Mouse (Mus musculus): Measurements from ENCODE around the gene Olfr1451. TPM values are rescaled to one million over a fixed set of nuclear protein-coding genes. Genes with fewer than 3 reads are reported as not detected.
"Not testable (repeated sequence)": the region's sequence is repeated elsewhere in the genome, so short reads cannot be mapped to it uniquely, and the experiment has no call there.

The Olfr1451 gene
- total RNA-seq (2014; rRNA removed; ENCODE audit: low replicate concordance) (not detected in 2 replicates), polyA plus RNA-seq (2015; fragmentation: Nextera tagmentation; extraction: Ambion mirVana) (not detected in 2 replicates)

GRCm38 (mm10) chr19:12994714-12995113 lies at the start of gene Olfr1451:
Gene Olfr1451 (plus strand): TSS chr19:12995014.
- Histone ChIP-seq H3K9ac (replicated peaks; ENCODE audit: low read depth, low read length) (no peak within 1 kb of the TSS), H3K9me3 (replicated peaks; ENCODE audit: control insufficient read depth, low read length) (no peaks in the 10 kb centered on the region), H3K27me3 (ENCODE audit: control insufficient read depth, insufficient read depth, low read length) (no peaks in the 10 kb centered on the region), H3K27ac (ENCODE audit: low read depth) (no peak within 1 kb of the TSS), H3K4me1 (ENCODE audit: control insufficient read depth, insufficient read depth) (no peaks in the 10 kb centered on the region), H3K4me2 (ENCODE audit: low read depth, low read length) (no peak within 1 kb of the TSS), H3K4me3 (ENCODE audit: low read depth, low read length) (no peak within 1 kb of the TSS), H3K36me3 (replicated peaks; ENCODE audit: control insufficient read depth, insufficient read depth, low read length) (no peaks in the 10 kb centered on the region)
- ATAC-seq (ENCODE audit: insufficient read depth, low read depth) (no peak), DNase-seq (ENCODE audit: low spot score) (no peak)
- TF ChIP-seq EP300 (IDR thresholded peaks at IDR 0.05; ENCODE audit: low read depth) (no peak), CTCF (IDR thresholded peaks at IDR 0.05; ENCODE audit: low read depth) (no peak)
- WGBS, result 56% methylated on average over 2 of the region's 2 CpGs

DNA sequence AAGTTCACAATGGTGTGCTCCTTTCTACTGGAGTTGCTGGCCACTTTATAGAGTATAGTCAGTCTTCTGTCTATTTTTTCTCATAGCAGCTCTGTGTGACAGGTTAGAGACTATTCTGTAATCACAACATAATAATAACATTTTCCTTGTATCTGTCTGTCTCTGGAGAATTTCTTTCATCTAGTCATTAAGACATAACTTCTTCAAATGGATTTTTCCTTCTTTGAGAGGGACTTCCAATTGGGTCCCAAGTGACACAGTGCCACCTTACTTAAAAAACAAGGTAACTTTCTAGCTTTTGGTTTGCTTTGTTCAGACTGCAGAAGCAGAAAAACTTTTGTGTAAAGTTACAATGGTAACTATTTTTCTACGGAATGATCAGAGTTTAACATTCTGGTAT lies 44.9 kb upstream of the Olfr1451 start, which contains the start of gene Olfr1450:
Olfr1450 (plus strand) TSS at position 301 of the 400 bp plus-strand sequence.
- Histone ChIP-seq H3K4me2 (ENCODE audit: low read depth, low read length) (no peak within 1 kb of the TSS), H3K9me3 (replicated peaks; ENCODE audit: control insufficient read depth, low read length) (no peaks in the 10 kb centered on the region; the same call in 1 of the 2 replicates), H3K4me1 (ENCODE audit: control insufficient read depth, insufficient read depth) (no peaks in the 10 kb centered on the region), H3K36me3 (replicated peaks; ENCODE audit: control insufficient read depth, insufficient read depth, low read length) (no peaks in the 10 kb centered on the region), H3K4me3 (ENCODE audit: low read depth, low read length) (no peak within 1 kb of the TSS), H3K9ac (replicated peaks; ENCODE audit: low read depth, low read length) (no peak within 1 kb of the TSS), H3K27ac (ENCODE audit: low read depth) (no peak within 1 kb of the TSS), H3K27me3 (ENCODE audit: control insufficient read depth, insufficient read depth, low read length) (no peaks in the 10 kb centered on the region)
- ATAC-seq (ENCODE audit: insufficient read depth, low read depth) (no peak), DNase-seq (ENCODE audit: low spot score) (no peak)
- TF ChIP-seq CTCF (IDR thresholded peaks at IDR 0.05; ENCODE audit: low read depth) (no peak), EP300 (IDR thresholded peaks at IDR 0.05; ENCODE audit: low read depth) (no peak)
- WGBS, result 74% methylated on average over 1 of the region's 1 CpGs

DNA sequence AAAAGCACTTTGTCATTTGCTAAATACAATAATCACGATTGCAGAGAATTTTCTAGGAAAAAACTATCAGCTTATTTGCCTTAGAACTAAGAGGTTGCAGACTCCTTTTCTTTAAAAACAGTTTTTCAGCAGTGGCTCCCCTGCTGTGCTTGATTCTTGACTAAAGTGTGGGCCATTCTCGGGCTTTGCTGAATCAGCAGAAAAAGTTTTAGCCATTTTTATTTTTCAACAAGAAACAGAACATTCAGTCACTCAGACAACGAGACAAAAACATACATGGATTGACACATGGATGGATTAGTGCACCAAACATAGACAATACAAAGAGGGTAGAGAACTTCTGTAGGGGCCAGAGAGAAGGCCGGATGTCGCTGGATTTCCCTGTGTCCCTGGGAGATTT lies 24.7 kb upstream of the Olfr1451 start:
- H3K4me3 ChIP-seq (ENCODE audit: low read depth, low read length); H3K36me3 ChIP-seq (replicated peaks; ENCODE audit: control insufficient read depth, insufficient read depth, low read length); H3K9me3 ChIP-seq (replicated peaks; ENCODE audit: control insufficient read depth, low read length); H3K27ac ChIP-seq (ENCODE audit: low read depth); H3K4me2 ChIP-seq (ENCODE audit: low read depth, low read length); H3K9ac ChIP-seq (replicated peaks; ENCODE audit: low read depth, low read length); DNase-seq (ENCODE audit: low spot score); H3K27me3 ChIP-seq (ENCODE audit: control insufficient read depth, insufficient read depth, low read length); H3K4me1 ChIP-seq (ENCODE audit: control insufficient read depth, insufficient read depth); ATAC-seq (ENCODE audit: insufficient read depth, low read depth): not testable (repeated sequence)
- 73% methylated on average over 5 of the region's 5 CpGs for WGBS

GRCm38 (mm10) chr19:12992316-12992715 lies 2.5 kb upstream of the Olfr1451 start:
- H3K27ac ChIP-seq (ENCODE audit: low read depth); H3K4me1 ChIP-seq (ENCODE audit: control insufficient read depth, insufficient read depth); H3K36me3 ChIP-seq (replicated peaks; ENCODE audit: control insufficient read depth, insufficient read depth, low read length); H3K9ac ChIP-seq (replicated peaks; ENCODE audit: low read depth, low read length); H3K9me3 ChIP-seq (replicated peaks; ENCODE audit: control insufficient read depth, low read length); H3K27me3 ChIP-seq (ENCODE audit: control insufficient read depth, insufficient read depth, low read length); DNase-seq (ENCODE audit: low spot score); H3K4me3 ChIP-seq (ENCODE audit: low read depth, low read length); H3K4me2 ChIP-seq (ENCODE audit: low read depth, low read length); ATAC-seq (ENCODE audit: insufficient read depth, low read depth): not testable (repeated sequence)
- 81% methylated on average over 4 of the region's 4 CpGs for WGBS

DNA sequence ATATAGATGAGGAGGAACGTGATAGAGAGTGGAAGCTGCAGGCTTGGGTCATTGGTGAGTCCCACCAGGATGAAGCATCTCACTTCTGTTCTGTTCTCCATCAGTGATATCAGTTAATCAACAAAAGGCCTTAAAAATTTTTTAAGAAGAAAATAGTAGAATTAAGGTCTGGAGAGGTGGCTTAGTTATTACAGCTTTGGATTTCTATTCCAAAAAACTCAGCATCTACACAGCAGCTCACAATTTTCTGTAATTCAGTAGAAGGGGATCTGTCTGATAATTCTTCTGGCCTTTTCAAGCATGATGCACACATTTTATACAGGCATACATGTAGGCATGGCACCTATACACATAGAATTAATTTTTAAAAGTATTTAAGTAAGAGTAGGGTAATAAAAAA lies 33.4 kb downstream of the Olfr1451 start, which contains the start of gene Olfr1453:
Olfr1453 (minus strand) TSS at position 101 of the 400 bp plus-strand sequence.
- no peaks in the 10 kb centered on the region for H3K9me3 ChIP-seq (replicated peaks; ENCODE audit: control insufficient read depth, low read length)
- 33% methylated on average over 1 of the region's 1 CpGs for WGBS
- no peaks in the 10 kb centered on the region for H3K27me3 ChIP-seq (ENCODE audit: control insufficient read depth, insufficient read depth, low read length)
- no peak within 1 kb of the TSS for H3K27ac ChIP-seq (ENCODE audit: low read depth)
- no peaks in the 10 kb centered on the region for H3K36me3 ChIP-seq (replicated peaks; ENCODE audit: control insufficient read depth, insufficient read depth, low read length)
- DNase-seq (ENCODE audit: low spot score), result no peak
- ATAC-seq (ENCODE audit: insufficient read depth, low read depth), result no peak
- H3K4me2 ChIP-seq (ENCODE audit: low read depth, low read length), result no peak within 1 kb of the TSS
- H3K9ac ChIP-seq (replicated peaks; ENCODE audit: low read depth, low read length), result no peak within 1 kb of the TSS
- H3K4me1 ChIP-seq (ENCODE audit: control insufficient read depth, insufficient read depth), result no peaks in the 10 kb centered on the region
- H3K4me3 ChIP-seq (ENCODE audit: low read depth, low read length), result no peak within 1 kb of the TSS
- TF ChIP-seq EP300 (IDR thresholded peaks at IDR 0.05; ENCODE audit: low read depth) (no peak), CTCF (IDR thresholded peaks at IDR 0.05; ENCODE audit: low read depth) (no peak)

Other genes with a start within 250 kb of the Olfr1451 start
- 1.2 TPM in 1 of 2 replicates, not detected in the other for gene Cntf, start 229.4 kb upstream of the Olfr1451 start, total RNA-seq (2014; rRNA removed; ENCODE audit: low replicate concordance)
- 0.98 and 1.2 TPM in 2 replicates for gene Cntf, start 229.4 kb upstream of the Olfr1451 start, polyA plus RNA-seq (2015; fragmentation: Nextera tagmentation; extraction: Ambion mirVana)
- 43.6 and 48.2 TPM in 2 replicates for gene Zfp91, start 198.9 kb upstream of the Olfr1451 start, total RNA-seq (2014; rRNA removed; ENCODE audit: low replicate concordance)
- gene Zfp91, start 198.9 kb upstream of the Olfr1451 start, polyA plus RNA-seq (2015; fragmentation: Nextera tagmentation; extraction: Ambion mirVana), result 8.6 and 9.5 TPM in 2 replicates
- 0.27 and 1.3 TPM in 2 replicates for gene Lpxn, start 198.8 kb upstream of the Olfr1451 start, total RNA-seq (2014; rRNA removed; ENCODE audit: low replicate concordance)
- gene Lpxn, start 198.8 kb upstream of the Olfr1451 start, polyA plus RNA-seq (2015; fragmentation: Nextera tagmentation; extraction: Ambion mirVana), result 0.89 and 1.0 TPM in 2 replicates
- not detected in 2 replicates for gene Gm5244, start 148.3 kb upstream of the Olfr1451 start, total RNA-seq (2014; rRNA removed; ENCODE audit: low replicate concordance)
- gene Gm5244, start 148.3 kb upstream of the Olfr1451 start, polyA plus RNA-seq (2015; fragmentation: Nextera tagmentation; extraction: Ambion mirVana), result not detected in 2 replicates
- not detected in 2 replicates for gene Olfr1444, start 137.7 kb upstream of the Olfr1451 start, total RNA-seq (2014; rRNA removed; ENCODE audit: low replicate concordance)
- gene Olfr1444, start 137.7 kb upstream of the Olfr1451 start, polyA plus RNA-seq (2015; fragmentation: Nextera tagmentation; extraction: Ambion mirVana), result not detected in 2 replicates
- not detected in 2 replicates for gene Olfr1445, start 111.2 kb upstream of the Olfr1451 start, total RNA-seq (2014; rRNA removed; ENCODE audit: low replicate concordance)
- gene Olfr1445, start 111.2 kb upstream of the Olfr1451 start, polyA plus RNA-seq (2015; fragmentation: Nextera tagmentation; extraction: Ambion mirVana), result not detected in 2 replicates
- gene Olfr1446, start 101.5 kb upstream of the Olfr1451 start, total RNA-seq (2014; rRNA removed; ENCODE audit: low replicate concordance), result not detected in 2 replicates
- not detected in 2 replicates for gene Olfr1446, start 101.5 kb upstream of the Olfr1451 start, polyA plus RNA-seq (2015; fragmentation: Nextera tagmentation; extraction: Ambion mirVana)
- gene Olfr1447, start 91.3 kb upstream of the Olfr1451 start, total RNA-seq (2014; rRNA removed; ENCODE audit: low replicate concordance), result not detected in 2 replicates
- gene Olfr1447, start 91.3 kb upstream of the Olfr1451 start, polyA plus RNA-seq (2015; fragmentation: Nextera tagmentation; extraction: Ambion mirVana), result not detected in 2 replicates
- not detected in 2 replicates for gene Olfr1448, start 70.6 kb upstream of the Olfr1451 start, total RNA-seq (2014; rRNA removed; ENCODE audit: low replicate concordance)
- gene Olfr1448, start 70.6 kb upstream of the Olfr1451 start, polyA plus RNA-seq (2015; fragmentation: Nextera tagmentation; extraction: Ambion mirVana), result not detected in 2 replicates
- gene Olfr1449, start 64.2 kb upstream of the Olfr1451 start, total RNA-seq (2014; rRNA removed; ENCODE audit: low replicate concordance), result not detected in 2 replicates
- gene Olfr1449, start 64.2 kb upstream of the Olfr1451 start, polyA plus RNA-seq (2015; fragmentation: Nextera tagmentation; extraction: Ambion mirVana), result not detected in 2 replicates
- not detected in 2 replicates for gene Olfr1450, start 44.8 kb upstream of the Olfr1451 start, total RNA-seq (2014; rRNA removed; ENCODE audit: low replicate concordance)
- gene Olfr1450, start 44.8 kb upstream of the Olfr1451 start, polyA plus RNA-seq (2015; fragmentation: Nextera tagmentation; extraction: Ambion mirVana), result not detected in 2 replicates
- gene Olfr1453, start 33.3 kb downstream of the Olfr1451 start, total RNA-seq (2014; rRNA removed; ENCODE audit: low replicate concordance), result not detected in 2 replicates
- gene Olfr1453, start 33.3 kb downstream of the Olfr1451 start, polyA plus RNA-seq (2015; fragmentation: Nextera tagmentation; extraction: Ambion mirVana), result not detected in 2 replicates
- gene Olfr1454, start 65.6 kb downstream of the Olfr1451 start, total RNA-seq (2014; rRNA removed; ENCODE audit: low replicate concordance), result not detected in 2 replicates
- gene Olfr1454, start 65.6 kb downstream of the Olfr1451 start, polyA plus RNA-seq (2015; fragmentation: Nextera tagmentation; extraction: Ambion mirVana), result not detected in 2 replicates
- gene Olfr1457, start 102.9 kb downstream of the Olfr1451 start, total RNA-seq (2014; rRNA removed; ENCODE audit: low replicate concordance), result not detected in 2 replicates
- gene Olfr1457, start 102.9 kb downstream of the Olfr1451 start, polyA plus RNA-seq (2015; fragmentation: Nextera tagmentation; extraction: Ambion mirVana), result not detected in 2 replicates
- not detected in 2 replicates for gene Olfr1458, start 111.8 kb downstream of the Olfr1451 start, total RNA-seq (2014; rRNA removed; ENCODE audit: low replicate concordance)
- gene Olfr1458, start 111.8 kb downstream of the Olfr1451 start, polyA plus RNA-seq (2015; fragmentation: Nextera tagmentation; extraction: Ambion mirVana), result not detected in 2 replicates
- not detected in 2 replicates for gene Olfr1459, start 154.5 kb downstream of the Olfr1451 start, total RNA-seq (2014; rRNA removed; ENCODE audit: low replicate concordance)
- not detected in 2 replicates for gene Olfr1459, start 154.5 kb downstream of the Olfr1451 start, polyA plus RNA-seq (2015; fragmentation: Nextera tagmentation; extraction: Ambion mirVana)
- not detected in 2 replicates for gene Olfr1461, start 168.0 kb downstream of the Olfr1451 start, total RNA-seq (2014; rRNA removed; ENCODE audit: low replicate concordance)
- not detected in 2 replicates for gene Olfr1461, start 168.0 kb downstream of the Olfr1451 start, polyA plus RNA-seq (2015; fragmentation: Nextera tagmentation; extraction: Ambion mirVana)
- gene Olfr1462, start 190.7 kb downstream of the Olfr1451 start, total RNA-seq (2014; rRNA removed; ENCODE audit: low replicate concordance), result not detected in 2 replicates
- gene Olfr1462, start 190.7 kb downstream of the Olfr1451 start, polyA plus RNA-seq (2015; fragmentation: Nextera tagmentation; extraction: Ambion mirVana), result not detected in 2 replicates
- gene Olfr1463, start 236.3 kb downstream of the Olfr1451 start, total RNA-seq (2014; rRNA removed; ENCODE audit: low replicate concordance), result not detected in 2 replicates
- gene Olfr1463, start 236.3 kb downstream of the Olfr1451 start, polyA plus RNA-seq (2015; fragmentation: Nextera tagmentation; extraction: Ambion mirVana), result not detected in 2 replicates

All from heart, postnatal 0 days (tissue).